Comparison of ENCODE assay signal across 23 mouse cellular contexts in genomic region chr16:47666963-47667362, GRCm38 (mm10).
"Had no signal": no experiment of that assay in that cellular context is flagged by ENCODE, and none has a peak within 500 bp of the region (broad histone marks: within the 10 kb centered on the region; RNA-seq: fewer than 3 reads in every experiment).

No protein-coding gene starts in this region.

- ATAC-seq: hindbrain, embryonic 16.5 days; intestine, postnatal 0 days; liver, embryonic 12.5 days had no signal

- H3K36me3 ChIP-seq: heart, embryonic 10.5 days; heart, embryonic 12.5 days; hindbrain, embryonic 13.5 days; limb, embryonic 13.5 days; limb, embryonic 15.5 days; liver, embryonic 12.5 days had no signal

- H3K4me1 ChIP-seq: heart, embryonic 10.5 days; heart, embryonic 12.5 days; hindbrain, embryonic 13.5 days; limb, embryonic 13.5 days; limb, embryonic 15.5 days; liver, embryonic 12.5 days had no signal

- H3K27ac ChIP-seq: gastrocnemius, adult 2 months; heart, embryonic 10.5 days; hindbrain, embryonic 13.5 days; layer of hippocampus, adult 2 months; limb, embryonic 13.5 days; limb, embryonic 15.5 days; liver, embryonic 12.5 days; liver, embryonic 14.5 days had no signal

- H3K4me3 ChIP-seq: gastrocnemius, adult 2 months; heart, embryonic 10.5 days; heart, embryonic 12.5 days; hindbrain, embryonic 13.5 days; layer of hippocampus, adult 2 months; limb, embryonic 13.5 days; limb, embryonic 15.5 days; liver, embryonic 12.5 days had no signal

- DNase-seq: gastrocnemius, adult 2 months; gastrocnemius, postnatal 10 days; gastrocnemius, postnatal 25 days; heart, adult 18-20 months; heart, postnatal 10 days; kidney, adult 18-20 months; kidney, adult 8-10 months; kidney, postnatal 10 days; kidney, postnatal 25 days; kidney, postnatal 4 days; layer of hippocampus, postnatal 36 days; left cerebral cortex, postnatal 4 days; lung, adult 18-20 months had no signal

- H3K27me3 ChIP-seq: heart, embryonic 12.5 days; hindbrain, embryonic 13.5 days; limb, embryonic 13.5 days; limb, embryonic 15.5 days; liver, embryonic 12.5 days had no signal

- H3K4me2 ChIP-seq: heart, embryonic 12.5 days; hindbrain, embryonic 13.5 days; limb, embryonic 13.5 days; limb, embryonic 15.5 days; liver, embryonic 12.5 days had no signal

- H3K9ac ChIP-seq: heart, embryonic 12.5 days; hindbrain, embryonic 13.5 days; limb, embryonic 13.5 days; limb, embryonic 15.5 days; liver, embryonic 12.5 days; liver, embryonic 14.5 days had no signal

- H3K9me3 ChIP-seq: heart, embryonic 10.5 days; heart, embryonic 12.5 days; hindbrain, embryonic 13.5 days; limb, embryonic 13.5 days; limb, embryonic 15.5 days; liver, embryonic 12.5 days had no signal
